Comparison of ENCODE assay signal across 7 mouse cellular contexts in the genomic region with DNA sequence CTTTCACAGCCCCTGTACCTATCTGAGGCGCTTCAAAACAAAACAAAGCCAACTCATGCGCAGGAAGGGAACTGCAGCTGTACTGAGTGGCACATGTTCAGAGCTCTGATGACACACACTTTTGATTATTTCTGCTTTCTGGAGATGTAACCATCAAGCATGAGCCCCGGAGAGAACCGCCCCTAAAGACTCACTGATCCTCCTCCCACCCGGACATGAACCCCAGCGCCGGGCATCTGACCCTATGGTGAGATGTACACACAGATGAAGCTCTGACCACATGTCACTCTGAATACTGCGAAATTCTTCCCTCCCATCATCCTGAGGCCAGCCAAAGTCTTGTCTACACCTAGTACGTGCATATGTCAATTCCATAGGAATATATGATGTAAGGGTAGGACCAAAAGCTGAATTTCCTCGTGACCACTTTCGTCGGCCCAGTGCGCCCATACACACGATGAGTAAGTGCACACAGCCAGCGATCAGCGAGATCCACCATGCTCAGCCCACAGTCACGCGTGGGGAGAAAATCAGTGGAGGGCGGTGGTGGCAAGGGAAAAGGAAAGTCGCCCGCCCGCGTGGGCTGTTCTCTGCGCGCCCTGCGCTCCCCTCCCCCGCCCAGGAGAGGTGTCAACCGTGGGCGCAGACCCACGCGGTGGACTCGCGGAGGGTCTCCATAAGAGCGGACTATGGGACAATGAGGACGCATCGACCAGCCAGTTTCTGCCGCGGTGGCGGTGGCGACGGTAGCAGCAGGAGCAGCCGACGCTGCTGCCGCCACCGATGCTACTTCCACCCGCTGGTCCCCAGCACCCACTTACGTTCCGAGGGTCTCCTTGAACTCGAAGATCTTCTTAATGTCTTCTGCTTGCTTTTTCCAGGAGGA. TPM values are rescaled to one million over a fixed set of nuclear protein-coding genes. Genes with fewer than 3 reads are reported as not detected.
A peak's percentile ranks its signal among the peaks of the same experiment; 100 is the strongest.
DNase-seq lines count a peak whose midpoint lies in the region; ATAC-seq lines count a peak whose summit lies in the region.

No protein-coding gene starts in this region.

- no peaks in the 10 kb centered on the region for H3K9me3 ChIP-seq in hindbrain, embryonic 15.5 days

- WGBS in hindbrain, embryonic 15.5 days: under 1% methylated on average over 49 of the region's 49 CpGs

- peak; percentile 51 for ATAC-seq in hindbrain, embryonic 15.5 days (ENCODE audit: low FRiP score, low read depth)
- peak; percentile 46 for ATAC-seq in megakaryocyte progenitor cell, adult 5-6 weeks (replicated peaks; ENCODE audit: poor library complexity)

- H3K4me1 ChIP-seq in hindbrain, embryonic 15.5 days (replicated peaks): peaks cover 24% of the 10 kb centered on the region

- H3K36me3 ChIP-seq in hindbrain, embryonic 15.5 days: no peaks in the 10 kb centered on the region

- H3K27me3 ChIP-seq in hindbrain, embryonic 15.5 days: no peaks in the 10 kb centered on the region

- peak overlapping the region; percentile 75 for H3K27ac ChIP-seq in hindbrain, embryonic 15.5 days (replicated peaks)

- H3K9ac ChIP-seq in hindbrain, embryonic 15.5 days: peak overlapping the region; percentile 66

- DNase-seq in MN1 (ENCODE audit: low spot score): peak; percentile 53
- peak; percentile 48 to 63 for DNase-seq in cerebellum, adult 18-20 months
- peak; percentile 17 to 62 for DNase-seq in frontal cortex, adult 2 months (ENCODE audit: extremely low spot score in 1 of 2, low spot score in 1 of 2)
- peak; percentile 65 to 69 for DNase-seq in left cerebral cortex, postnatal 36 days (ENCODE audit: low spot score in 2 of 2)
- DNase-seq in right cerebral cortex, postnatal 4 days: peak; percentile 57

- intact Hi-C loops in left cerebral cortex, postnatal 36 days (cut with DNase I): loop anchor here (10.0 kb wide), 4 partner anchors 99 to 799 kb away; a partner anchor contains a TSS

- H3K4me3 ChIP-seq in hindbrain, embryonic 15.5 days: peak overlapping the region; percentile 75

- H3K4me2 ChIP-seq in hindbrain, embryonic 15.5 days: peak overlapping the region; percentile 98

RNA-seq across cellular contexts. Expression of a gene that starts 0.7 kb away (rescaled TPM):
- 29.8 and 32.6 TPM in 2 replicates for polyA plus RNA-seq in frontal cortex, adult 2 months (2012; rRNA removed)
- polyA plus RNA-seq in hindbrain, embryonic 15.5 days (2015; fragmentation: Nextera tagmentation; extraction: Ambion mirVana): 6.5 and 7.4 TPM in 2 replicates
- 100 to 1,000 TPM; 121 to 124 TPM for total RNA-seq in left cerebral cortex, postnatal 36 days (2021)
- 3.3 and 4.2 TPM in 2 replicates for total RNA-seq in megakaryocyte progenitor cell, adult 5-6 weeks (2015)
- total RNA-seq in megakaryocyte progenitor cell, adult 5-6 weeks (2017): 1.1 and 1.5 TPM in 2 replicates

Comparison
In these comparisons a context has a peak if more than half of its experiments do, and no peak if none do; other contexts are left out.
1. Peak in every context shown above with its lines: DNase-seq, ATAC-seq, H3K4me3 ChIP-seq and H3K27ac ChIP-seq.
2. RNA of a gene that starts 0.7 kb away (total RNA-seq): 121 to 124 TPM in left cerebral cortex, postnatal 36 days; 1.1 to 4.2 TPM in megakaryocyte progenitor cell, adult 5-6 weeks; every median in the first group is over 10 times any median in the second.